Mouse (Mus musculus): ENCODE measurements around the gene Clcnkb. TPM values are rescaled to one million over a fixed set of nuclear protein-coding genes. Genes with fewer than 3 reads are reported as not detected.

Clcnkb gene
- total and polyA plus RNA-seq, 3 experiments: not detected

DNA sequence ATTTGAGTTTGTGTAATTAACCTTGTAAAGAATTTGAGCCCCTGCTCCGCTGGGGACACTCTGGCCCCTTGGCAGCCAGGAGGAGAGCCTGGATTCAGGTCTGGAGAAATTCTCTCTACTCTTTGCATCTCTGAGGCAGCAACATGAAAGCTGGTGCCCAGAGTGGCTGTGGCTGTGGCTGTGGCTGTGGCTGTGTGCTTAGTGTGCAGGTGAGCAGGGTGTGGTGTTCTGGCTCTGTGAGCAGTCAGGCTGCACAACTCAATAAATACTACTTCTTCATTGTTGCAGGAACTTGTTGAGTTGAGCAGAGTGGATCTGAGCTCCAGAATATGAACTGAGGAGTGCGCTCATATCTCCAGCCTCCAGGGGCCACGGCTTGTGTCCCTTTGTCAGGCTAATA, 43.1 kb upstream of the Clcnkb start:
- H3K36me3 ChIP-seq (ENCODE audit: control insufficient read depth in 1 of 2, insufficient read depth in 2 of 2, low read length in 2 of 2): no peaks in the 10 kb centered on the region
- H3K4me1 ChIP-seq (ENCODE audit: control insufficient read depth in 1 of 2, insufficient read depth in 2 of 2, low read length in 2 of 2): no peaks in the 10 kb centered on the region
- H3K79me2 ChIP-seq (ENCODE audit: control insufficient read depth, insufficient read depth, low read length, poor library complexity): 0 out of 2 replicates have a peak, but pooled peaks cover 6% of the 10 kb centered on the region
- no peaks in the 10 kb centered on the region for H3K27me3 ChIP-seq (ENCODE audit: control insufficient read depth in 1 of 2, insufficient read depth in 2 of 2, low read length in 2 of 2)
- no peaks in the 10 kb centered on the region for H3K9me3 ChIP-seq (replicated peaks; ENCODE audit: insufficient read depth, low read length)
- DNase-seq (ENCODE audit: low read depth, low spot score): no peak
- TF ChIP-seq BHLHE40 (IDR thresholded peaks at IDR 0.05; ENCODE audit: borderline replicate concordance, low read depth, low read length) (no peak), ELF1 (IDR thresholded peaks at IDR 0.05; ENCODE audit: low read depth, low read length) (no peak), USF1 (IDR thresholded peaks at IDR 0.05; ENCODE audit: low read depth, low read length) (no peak), POLR2AphosphoS5 (IDR thresholded peaks at IDR 0.05; ENCODE audit: borderline replicate concordance, low read depth, low read length) (no peak), POLR2AphosphoS2 (IDR thresholded peaks at IDR 0.05; ENCODE audit: low read length) (no peak)
- no peak overlapping the region for H3K9ac ChIP-seq (ENCODE audit: control insufficient read depth, low read depth, low read length, poor library complexity, severe bottlenecking)
- no peak overlapping the region for H3K4me3 ChIP-seq (ENCODE audit: control insufficient read depth in 1 of 2, insufficient read depth in 1 of 2, low read depth in 2 of 2, low read length in 2 of 2)
- H3K27ac ChIP-seq (ENCODE audit: control insufficient read depth, low read depth, low read length): no peak overlapping the region

DNA sequence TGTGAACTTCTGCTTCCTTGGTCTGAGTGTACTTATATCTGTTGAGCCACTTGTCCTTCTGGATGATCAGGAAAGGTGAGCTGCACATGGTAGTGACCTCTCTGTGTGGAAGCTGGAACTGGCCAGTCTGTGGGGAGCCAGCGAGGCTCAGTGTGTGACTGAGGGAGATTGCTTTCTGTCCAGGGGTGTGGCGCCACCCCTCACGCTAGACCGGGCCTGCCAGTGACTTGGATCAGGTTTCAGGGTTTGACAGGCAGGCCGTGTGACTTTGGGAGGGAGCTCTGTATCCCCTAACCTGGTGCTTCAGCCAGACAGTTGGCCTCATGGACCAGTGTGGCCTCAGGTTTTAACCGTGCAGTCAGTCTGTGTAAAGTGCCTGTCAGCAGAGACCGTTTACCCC, 42.4 kb upstream of the Clcnkb start:
- no peak for DNase-seq (ENCODE audit: low read depth, low spot score)
- Histone ChIP-seq H3K27ac (ENCODE audit: control insufficient read depth, low read depth, low read length) (no peak overlapping the region), H3K9ac (ENCODE audit: control insufficient read depth, low read depth, low read length, poor library complexity, severe bottlenecking) (no peak overlapping the region), H3K4me3 (ENCODE audit: control insufficient read depth in 1 of 2, insufficient read depth in 1 of 2, low read depth in 2 of 2, low read length in 2 of 2) (no peak overlapping the region), H3K4me1 (ENCODE audit: control insufficient read depth in 1 of 2, insufficient read depth in 2 of 2, low read length in 2 of 2) (no peaks in the 10 kb centered on the region), H3K36me3 (ENCODE audit: control insufficient read depth in 1 of 2, insufficient read depth in 2 of 2, low read length in 2 of 2) (no peaks in the 10 kb centered on the region), H3K9me3 (replicated peaks; ENCODE audit: insufficient read depth, low read length) (no peaks in the 10 kb centered on the region), H3K79me2 (ENCODE audit: control insufficient read depth, insufficient read depth, low read length, poor library complexity) (0 out of 2 replicates have a peak, but pooled peaks cover 6% of the 10 kb centered on the region), H3K27me3 (ENCODE audit: control insufficient read depth in 1 of 2, insufficient read depth in 2 of 2, low read length in 2 of 2) (no peaks in the 10 kb centered on the region)
- no peak for TF ChIP-seq KAT2A (conservative IDR thresholded peaks at IDR 0.05; ENCODE audit: low read depth, low read length)
- TF ChIP-seq CTCF (IDR thresholded peaks at IDR 0.05 in 2 of 3, conservative IDR thresholded peaks at IDR 0.05 in 1 of 3; ENCODE audit: control insufficient read depth in 1 of 3, insufficient read depth in 1 of 3, low read depth in 2 of 3, low read length in 3 of 3, poor library complexity in 1 of 3, severe bottlenecking in 1 of 3): no peak

DNA sequence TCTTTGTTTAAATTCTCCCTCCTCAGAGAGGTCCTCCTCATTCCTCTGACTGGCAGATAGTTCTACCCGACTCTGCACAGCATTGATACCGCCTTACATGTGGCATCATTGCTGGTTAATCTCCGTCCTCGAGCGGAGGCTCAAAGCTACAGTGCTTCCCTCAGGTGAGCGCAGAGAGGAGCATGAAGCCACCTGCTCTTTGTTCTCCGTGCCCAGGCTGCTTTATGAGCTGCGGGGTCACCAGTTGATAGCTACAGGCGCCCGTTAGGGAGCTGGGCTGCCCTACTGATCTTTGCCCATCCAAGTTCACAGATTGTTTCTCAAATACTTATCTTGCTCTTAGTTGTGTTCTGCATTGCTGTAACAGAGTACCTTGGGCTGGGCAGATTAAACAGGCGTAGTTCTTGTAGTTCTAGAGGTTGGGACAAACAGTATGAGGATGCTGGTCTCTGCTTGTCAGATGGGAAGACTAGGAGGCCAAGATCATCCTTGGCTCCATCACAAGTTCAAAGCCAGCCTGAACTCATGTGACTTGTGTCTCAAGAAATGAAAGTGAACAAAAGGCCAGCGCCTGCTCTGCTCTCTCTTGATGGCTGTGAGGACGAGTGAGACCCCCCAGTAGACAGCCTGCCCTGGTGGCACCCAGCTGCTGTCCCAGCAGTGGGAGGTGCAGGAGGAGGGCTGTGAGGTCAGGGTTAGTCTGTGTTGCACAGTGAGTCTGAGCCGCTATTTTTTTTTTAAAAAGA, 40.6 kb upstream of the Clcnkb start:
- TF ChIP-seq KAT2A (conservative IDR thresholded peaks at IDR 0.05; ENCODE audit: low read depth, low read length) (no peak), NELFE (IDR thresholded peaks at IDR 0.05; ENCODE audit: low read depth, low read length) (no peak), GATA1 (IDR thresholded peaks at IDR 0.05; ENCODE audit: low read depth, low read length) (no peak), USF2 (IDR thresholded peaks at IDR 0.05; ENCODE audit: borderline replicate concordance in 1 of 2, insufficient read depth in 1 of 2, low read depth in 1 of 2, low read length in 2 of 2) (no peak), SMC3 (IDR thresholded peaks at IDR 0.05; ENCODE audit: low read depth, low read length) (no peak), MYC (IDR thresholded peaks at IDR 0.05; ENCODE audit: low read depth, low read length) (no peak), CHD2 (IDR thresholded peaks at IDR 0.05; ENCODE audit: low read length) (no peak), ZC3H11A (IDR thresholded peaks at IDR 0.05; ENCODE audit: low read depth, low read length) (no peak), CHD1 (IDR thresholded peaks at IDR 0.05; ENCODE audit: low read depth, low read length) (no peak), E2F4 (IDR thresholded peaks at IDR 0.05; ENCODE audit: borderline replicate concordance, low read depth, low read length) (no peak), POLR2AphosphoS5 (IDR thresholded peaks at IDR 0.05; ENCODE audit: borderline replicate concordance, low read depth, low read length) (no peak), ZMIZ1 (IDR thresholded peaks at IDR 0.05; ENCODE audit: low read depth, low read length) (no peak), BHLHE40 (IDR thresholded peaks at IDR 0.05; ENCODE audit: borderline replicate concordance, low read depth, low read length) (no peak), ZNF384 (IDR thresholded peaks at IDR 0.05; ENCODE audit: low read depth, low read length) (no peak), MAX (IDR thresholded peaks at IDR 0.05; ENCODE audit: low read length) (no peak), NRF1 (IDR thresholded peaks at IDR 0.05; ENCODE audit: insufficient read depth, low read depth, low read length, poor library complexity, severe bottlenecking) (no peak), MAZ (IDR thresholded peaks at IDR 0.05; ENCODE audit: low read depth, low read length) (no peak), TCF12 (IDR thresholded peaks at IDR 0.05; ENCODE audit: low read depth, low read length) (no peak), TBP (IDR thresholded peaks at IDR 0.05; ENCODE audit: low read depth, low read length) (no peak)
- Histone ChIP-seq H3K4me3 (ENCODE audit: control insufficient read depth in 1 of 2, insufficient read depth in 1 of 2, low read depth in 2 of 2, low read length in 2 of 2) (no peak overlapping the region), H3K27me3 (ENCODE audit: control insufficient read depth in 1 of 2, insufficient read depth in 2 of 2, low read length in 2 of 2) (no peaks in the 10 kb centered on the region), H3K4me1 (ENCODE audit: control insufficient read depth in 1 of 2, insufficient read depth in 2 of 2, low read length in 2 of 2) (peaks cover 0 to 4% of the 10 kb centered on the region in 2 experiments; a peak in 2 of 4 replicates), H3K9me3 (replicated peaks; ENCODE audit: insufficient read depth, low read length) (no peaks in the 10 kb centered on the region), H3K9ac (ENCODE audit: control insufficient read depth, low read depth, low read length, poor library complexity, severe bottlenecking) (no peak overlapping the region), H3K36me3 (ENCODE audit: control insufficient read depth in 1 of 2, insufficient read depth in 2 of 2, low read length in 2 of 2) (peaks cover 1 to 2% of the 10 kb centered on the region in 2 experiments; a peak in 2 of 4 replicates), H3K27ac (ENCODE audit: control insufficient read depth, low read depth, low read length) (no peak overlapping the region), H3K79me2 (ENCODE audit: control insufficient read depth, insufficient read depth, low read length, poor library complexity) (peaks cover 6% of the 10 kb centered on the region; the same call in 1 of the 2 replicates)
- DNase-seq (ENCODE audit: low read depth, low spot score): no peak
